ENCODE assay signal across 24 mouse cellular contexts in genomic region chr16:30777416-30777815, GRCm38 (mm10).
DNase-seq lines count a peak whose midpoint lies in the region; ATAC-seq and TF ChIP-seq lines count a peak whose summit lies in the region.
"Had no signal": no experiment of that assay in that cellular context is flagged by ENCODE, and none has a peak within 500 bp of the region (broad histone marks: within the 10 kb centered on the region; RNA-seq: fewer than 3 reads in every experiment).

No protein-coding gene starts in this region.

- no peak for TF ChIP-seq EP300 in stomach, postnatal 0 days (optimal IDR thresholded peaks at IDR 0.05)

- peak; percentile 1 for DNase-seq in heart, adult 11 months
- DNase-seq in heart, embryonic 10.5 days (ENCODE audit: low spot score): no peak
- DNase-seq in layer of hippocampus, adult 2 months (ENCODE audit: low spot score in 2 of 2): no peak
- no peak for DNase-seq in layer of hippocampus, postnatal 25 days (ENCODE audit: extremely low spot score in 1 of 2, low spot score in 1 of 2)
- DNase-seq in MN1 (ENCODE audit: low spot score): peak; percentile 24
- DNase-seq in stomach, postnatal 0 days (ENCODE audit: low spot score): no peak
- DNase-seq: adrenal gland, adult 8-10 months; adrenal gland, postnatal 36 days; cerebellum, adult 2 months; cerebellum, postnatal 10 days; gastrocnemius, postnatal 25 days; heart, postnatal 14 days; kidney, adult 18-20 months had no signal

- H3K4me3 ChIP-seq in heart, embryonic 10.5 days: no peak overlapping the region
- H3K4me3 ChIP-seq in layer of hippocampus, adult 2 months: no peak overlapping the region
- H3K4me3 ChIP-seq in stomach, postnatal 0 days (ENCODE audit: low read depth, low read length): no peak overlapping the region
- no peak overlapping the region for H3K4me3 ChIP-seq in kidney, embryonic 16.5 days (ENCODE audit: low read length)
- H3K4me3 ChIP-seq: embryonic facial prominence, embryonic 15.5 days; erythroblast, embryonic 14.5 days; forebrain, embryonic 10.5 days; forebrain, embryonic 15.5 days; heart, embryonic 15.5 days; hindbrain, embryonic 10.5 days; hindbrain, embryonic 15.5 days had no signal

- ATAC-seq in stomach, postnatal 0 days (ENCODE audit: low FRiP score, low TSS enrichment): no peak
- ATAC-seq in monocyte, adult 5-6 weeks (replicated peaks; ENCODE audit: insufficient number of reproducible peaks, low FRiP score, low TSS enrichment, poor library complexity, severe bottlenecking): no peak
- no peak for ATAC-seq in kidney, embryonic 16.5 days (ENCODE audit: low FRiP score, low TSS enrichment)
- ATAC-seq: forebrain, embryonic 15.5 days; inflammation-experienced regulatory T-cells, adult 6 months had no signal

- peak; percentile 56 for TF ChIP-seq CTCF in layer of hippocampus, adult 2 months (conservative IDR thresholded peaks at IDR 0.05)
- peak; percentile 11; the same call in 1 of the 2 replicates for TF ChIP-seq CTCF in stomach, postnatal 0 days (IDR thresholded peaks at IDR 0.05; ENCODE audit: low read depth)

- H3K9ac ChIP-seq in stomach, postnatal 0 days (ENCODE audit: low read length): no peak overlapping the region
- H3K9ac ChIP-seq in kidney, embryonic 16.5 days (replicated peaks; ENCODE audit: low read length): no peak overlapping the region
- H3K9ac ChIP-seq: embryonic facial prominence, embryonic 15.5 days; forebrain, embryonic 15.5 days; heart, embryonic 15.5 days; hindbrain, embryonic 15.5 days had no signal

- H3K36me3 ChIP-seq in heart, embryonic 10.5 days: no peaks in the 10 kb centered on the region
- no peaks in the 10 kb centered on the region for H3K36me3 ChIP-seq in stomach, postnatal 0 days (ENCODE audit: control insufficient read depth, insufficient read depth, low read length)
- no peaks in the 10 kb centered on the region for H3K36me3 ChIP-seq in kidney, embryonic 16.5 days (ENCODE audit: insufficient read depth, low read length)
- H3K36me3 ChIP-seq: embryonic facial prominence, embryonic 15.5 days; forebrain, embryonic 10.5 days; forebrain, embryonic 15.5 days; heart, embryonic 15.5 days; hindbrain, embryonic 10.5 days; hindbrain, embryonic 15.5 days had no signal

- peaks cover 31% of the 10 kb centered on the region for H3K4me1 ChIP-seq in heart, embryonic 10.5 days
- no peaks in the 10 kb centered on the region; the same call in 1 of the 2 replicates for H3K4me1 ChIP-seq in stomach, postnatal 0 days (replicated peaks; ENCODE audit: control insufficient read depth, insufficient read depth)
- H3K4me1 ChIP-seq in kidney, embryonic 16.5 days (ENCODE audit: insufficient read depth, low read length): peaks cover 33% of the 10 kb centered on the region
- H3K4me1 ChIP-seq: forebrain, embryonic 15.5 days had no signal

- no peak overlapping the region for H3K4me2 ChIP-seq in stomach, postnatal 0 days (replicated peaks; ENCODE audit: low read depth)
- H3K4me2 ChIP-seq in kidney, embryonic 16.5 days (replicated peaks; ENCODE audit: low read depth, low read length): no peak overlapping the region
- H3K4me2 ChIP-seq: embryonic facial prominence, embryonic 15.5 days; forebrain, embryonic 15.5 days; heart, embryonic 11.5 days; heart, embryonic 15.5 days; hindbrain, embryonic 15.5 days had no signal

- no peaks in the 10 kb centered on the region for H3K9me3 ChIP-seq in heart, embryonic 10.5 days
- no peaks in the 10 kb centered on the region for H3K9me3 ChIP-seq in stomach, postnatal 0 days (ENCODE audit: control insufficient read depth, low read length)
- H3K9me3 ChIP-seq in kidney, embryonic 16.5 days (ENCODE audit: low read length): no peaks in the 10 kb centered on the region
- H3K9me3 ChIP-seq: embryonic facial prominence, embryonic 15.5 days; forebrain, embryonic 10.5 days; forebrain, embryonic 15.5 days; heart, embryonic 15.5 days; hindbrain, embryonic 10.5 days; hindbrain, embryonic 15.5 days had no signal

- H3K27ac ChIP-seq in heart, embryonic 10.5 days: no peak overlapping the region
- H3K27ac ChIP-seq in layer of hippocampus, adult 2 months: no peak overlapping the region
- no peak overlapping the region for H3K27ac ChIP-seq in stomach, postnatal 0 days (replicated peaks)
- H3K27ac ChIP-seq in kidney, embryonic 16.5 days (ENCODE audit: low read length): no peak overlapping the region
- H3K27ac ChIP-seq: embryonic facial prominence, embryonic 15.5 days; forebrain, embryonic 15.5 days; heart, embryonic 15.5 days; hindbrain, embryonic 15.5 days had no signal

- H3K27me3 ChIP-seq in heart, embryonic 10.5 days (ENCODE audit: insufficient read depth, poor library complexity, severe bottlenecking): no peaks in the 10 kb centered on the region
- no peaks in the 10 kb centered on the region for H3K27me3 ChIP-seq in stomach, postnatal 0 days (ENCODE audit: control insufficient read depth, insufficient read depth, low read length)
- no peaks in the 10 kb centered on the region for H3K27me3 ChIP-seq in kidney, embryonic 16.5 days (ENCODE audit: insufficient read depth, low read length)
- H3K27me3 ChIP-seq: embryonic facial prominence, embryonic 15.5 days; forebrain, embryonic 15.5 days; heart, embryonic 15.5 days; hindbrain, embryonic 15.5 days had no signal

- 80% methylated on average over 6 of the region's 6 CpGs for WGBS in heart, embryonic 10.5 days
- WGBS in stomach, postnatal 0 days: 84% methylated on average over 6 of the region's 6 CpGs
- WGBS in kidney, embryonic 16.5 days: 90% methylated on average over 6 of the region's 6 CpGs

Comparison
In these comparisons a context has a peak if more than half of its experiments do, and no peak if none do; other contexts are left out.
1. DNase-seq: peak in heart, adult 11 months (single experiment) and MN1 (single experiment); none in heart, embryonic 10.5 days (single experiment), layer of hippocampus, adult 2 months (0 of 2), layer of hippocampus, postnatal 25 days (0 of 2) and stomach, postnatal 0 days (single experiment).